Mouse (Mus musculus) liver, embryonic 14.5 days (tissue): ENCODE results near the gene Inpp5f.

ENCODE experiments used
- CTCF ChIP-seq: IDR thresholded peaks from 2 replicates; pipeline ENCODE4 v1.5.1; 2016; ENCODE audit warnings: antibody characterized with exemption, low read depth, control low read depth
- EP300 ChIP-seq: IDR thresholded peaks from 2 replicates; pipeline ENCODE4 v1.6.1; 2016; ENCODE audit warnings: antibody characterized with exemption, low read depth

GRCm38 (mm10) chr7:128717991-128718390 lies 106.9 kb downstream of the Inpp5f start:
- TF ChIP-seq EP300 (no peak), CTCF (no peak)
